Mouse (Mus musculus) heart, postnatal 0 days (tissue): Measurements from ENCODE around the gene Calca. TPM values are rescaled to one million over a fixed set of nuclear protein-coding genes. Genes with fewer than 3 reads are reported as not detected.
"Not testable (repeated sequence)": the region's sequence is repeated elsewhere in the genome, so short reads cannot be mapped to it uniquely, and the experiment has no call there.

Source experiments
- ATAC-seq: fragments of 200-750 bp; cut with Nextera tagmentation; 2 replicates; pipeline ENCODE4 v1.8.0; 2017; ENCODE audit warnings: low read depth, moderate number of reproducible peaks, moderate library complexity; ENCODE audit not compliant: insufficient read depth
- DNase-seq: peaks from one replicate; pipeline ENCODE4 v3.0.0-alpha.2; 2016; ENCODE audit warnings: low spot score
- H3K27ac ChIP-seq: fragments of 300-500 bp; sonication (generic); 2 replicates; pipeline ENCODE4 v1.5.1; 2014; ENCODE audit warnings: low read depth, mild to moderate bottlenecking
- H3K27me3 ChIP-seq: fragments of 300-500 bp; sonication (generic); 2 replicates; pipeline ENCODE4 v1.6.1; 2014; ENCODE audit warnings: low read length, mixed read lengths; ENCODE audit not compliant: control insufficient read depth, insufficient read depth
- H3K36me3 ChIP-seq: fragments of 300-500 bp; sonication (generic); replicated peaks from 2 replicates; pipeline ENCODE4 v1.6.1; 2014; ENCODE audit warnings: low read length, mixed read lengths; ENCODE audit not compliant: control insufficient read depth, insufficient read depth
- H3K4me1 ChIP-seq: fragments of 300-500 bp; sonication (generic); 2 replicates; pipeline ENCODE4 v1.6.1; 2014; ENCODE audit warnings: antibody characterized with exemption; ENCODE audit not compliant: control insufficient read depth, insufficient read depth
- H3K4me2 ChIP-seq: fragments of 300-500 bp; sonication (generic); 2 replicates; pipeline ENCODE4 v1.6.1; 2014; ENCODE audit warnings: low read depth, mild to moderate bottlenecking, low read length, moderate library complexity
- H3K4me3 ChIP-seq: fragments of 300-500 bp; sonication (generic); 2 replicates; pipeline ENCODE4 v1.5.1; 2014; ENCODE audit warnings: low read depth, low read length
- H3K9ac ChIP-seq: fragments of 300-500 bp; sonication (generic); replicated peaks from 2 replicates; pipeline ENCODE4 v1.6.1; 2014; ENCODE audit warnings: low read depth, low read length, mixed read lengths
- H3K9me3 ChIP-seq: fragments of 300-500 bp; sonication (generic); replicated peaks from 2 replicates; pipeline ENCODE4 v1.6.1; 2016; ENCODE audit warnings: low read length; ENCODE audit not compliant: control insufficient read depth
- CTCF ChIP-seq: IDR thresholded peaks from 2 replicates; pipeline ENCODE4 v1.5.1; 2016; ENCODE audit warnings: antibody characterized with exemption, control low read depth, low read depth
- EP300 ChIP-seq: IDR thresholded peaks from 2 replicates; pipeline ENCODE4 v1.6.1; 2016; ENCODE audit warnings: antibody characterized with exemption, low read depth
- WGBS: fragments of 180-500 bp; shearing (Covaris S2); extraction: QIAGEN DNeasy Blood & Tissue Kit; methylation state at CpG from one replicate; pipeline ENCODE4 v1.1.7; 2014; 5-methylcytosine and 5-hydroxymethylcytosine counted together
- polyA plus RNA-seq: library from polyadenylated mRNA; unstranded; fragments of >200 nt; fragmentation: Nextera tagmentation; extraction: Ambion mirVana; gene quantifications from 2 replicates; pipeline ENCODE4 v1.2.1, GENCODE M21; 2015
- total RNA-seq: library from RNA; depleted of rRNA; stranded (reverse); fragments of >200 nt; gene quantifications from 2 replicates; pipeline ENCODE4 v1.2.3, GENCODE M21; 2014; ENCODE audit warnings: low replicate concordance; rRNA removed

Gene Calca
- total and polyA plus RNA-seq, 2 experiments from 2014 or later, result 3.0 TPM; not detected in 1

GRCm38 (mm10) chr7:114634386-114634785, 1.8 kb downstream of the Calca start:
- Histone ChIP-seq H3K4me1 (no peaks in the 10 kb centered on the region), H3K36me3 (no peaks in the 10 kb centered on the region), H3K27ac (no peak overlapping the region), H3K4me3 (no peak overlapping the region), H3K9me3 (no peaks in the 10 kb centered on the region), H3K4me2 (no peak overlapping the region), H3K27me3 (peaks cover 25% of the 10 kb centered on the region), H3K9ac (no peak overlapping the region)
- WGBS, result 42% methylated on average over 7 of the region's 7 CpGs
- ATAC-seq (no peak), DNase-seq (no peak)
- TF ChIP-seq CTCF (no peak), EP300 (no peak)

- DNase-seq (no peak), ATAC-seq (no peak)
- Histone ChIP-seq H3K4me3 (no peak overlapping the region), H3K36me3 (no peaks in the 10 kb centered on the region), H3K4me2 (no peak overlapping the region), H3K9ac (no peak overlapping the region), H3K27me3 (no peaks in the 10 kb centered on the region), H3K4me1 (peaks cover 3% of the 10 kb centered on the region; the same call in 1 of the 2 replicates), H3K27ac (no peak overlapping the region), H3K9me3 (no peaks in the 10 kb centered on the region)
- TF ChIP-seq CTCF, result no peak
- no peak for TF ChIP-seq EP300
- 62% methylated on average over 3 of the region's 3 CpGs for WGBS
Observed at GRCm38 (mm10) chr7:114625966-114626365, 10.2 kb downstream of the Calca start.

- ATAC-seq (no peak), DNase-seq (no peak)
- H3K27ac ChIP-seq, result no peak overlapping the region
- WGBS, result 67% methylated on average over 6 of the region's 6 CpGs
- H3K27me3 ChIP-seq, result no peaks in the 10 kb centered on the region
- no peaks in the 10 kb centered on the region for H3K36me3 ChIP-seq
- no peak overlapping the region for H3K4me2 ChIP-seq
- TF ChIP-seq EP300 (no peak), CTCF (no peak)
- H3K9me3 ChIP-seq, result no peaks in the 10 kb centered on the region
- H3K4me3 ChIP-seq, result no peak overlapping the region
- H3K9ac ChIP-seq, result no peak overlapping the region
- no peaks in the 10 kb centered on the region for H3K4me1 ChIP-seq
Observed at GRCm38 (mm10) chr7:114616759-114617158, 19.4 kb downstream of the Calca start.

GRCm38 (mm10) chr7:114594391-114594790, 41.8 kb downstream of the Calca start:
- not testable (repeated sequence) for ATAC-seq, H3K27ac ChIP-seq, H3K4me3 ChIP-seq, H3K9me3 ChIP-seq, H3K4me1 ChIP-seq, DNase-seq, H3K27me3 ChIP-seq, H3K9ac ChIP-seq, H3K36me3 ChIP-seq, H3K4me2 ChIP-seq
- WGBS, result 84% methylated on average over 8 of the region's 8 CpGs

DNA sequence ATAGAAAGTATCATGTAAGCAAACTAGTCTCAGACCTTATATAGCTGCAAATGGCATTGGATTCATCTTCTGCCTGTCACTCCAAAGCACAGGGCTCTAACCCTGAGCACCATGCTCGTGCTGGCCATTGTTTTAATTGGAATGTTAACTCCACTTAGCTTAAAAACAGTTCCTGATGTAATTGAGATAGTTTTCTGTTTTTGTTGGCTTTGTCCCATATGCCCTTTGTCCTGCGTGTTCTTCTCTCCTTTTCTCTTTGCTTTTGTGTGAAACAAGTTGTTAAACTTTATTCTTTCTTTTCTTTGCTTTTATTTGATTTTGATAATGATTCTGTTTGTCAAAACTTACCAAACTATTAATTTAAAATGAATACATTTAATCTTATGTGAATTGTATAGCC, 53.7 kb downstream of the Calca start:
- Histone ChIP-seq H3K4me1 (no peaks in the 10 kb centered on the region), H3K27me3 (no peaks in the 10 kb centered on the region), H3K27ac (no peak overlapping the region), H3K4me3 (no peak overlapping the region), H3K4me2 (no peak overlapping the region), H3K36me3 (no peaks in the 10 kb centered on the region), H3K9ac (no peak overlapping the region), H3K9me3 (no peaks in the 10 kb centered on the region)
- WGBS, result 33% methylated on average over 2 of the region's 2 CpGs
- TF ChIP-seq EP300 (no peak), CTCF (no peak)
- DNase-seq (no peak), ATAC-seq (no peak)

Other genes starting within 250 kb of the Calca start
- gene Pde3b, start 221.1 kb downstream of the Calca start, total RNA-seq, result 7.5 and 13.7 TPM in 2 replicates
- gene Pde3b, start 221.1 kb downstream of the Calca start, polyA plus RNA-seq, result 1.7 and 1.9 TPM in 2 replicates
- not detected in 2 replicates for gene Cyp2r1, start 73.4 kb downstream of the Calca start, total RNA-seq
- gene Cyp2r1, start 73.4 kb downstream of the Calca start, polyA plus RNA-seq, result 1.2 TPM in 2 replicates
- 0.58 and 1.3 TPM in 2 replicates for gene Calcb, start 82.3 kb upstream of the Calca start, total RNA-seq
- gene Calcb, start 82.3 kb upstream of the Calca start, polyA plus RNA-seq, result 0.65 and 1.7 TPM in 2 replicates
- 16.8 and 22.5 TPM in 2 replicates for gene Insc, start 107.3 kb upstream of the Calca start, total RNA-seq
- gene Insc, start 107.3 kb upstream of the Calca start, polyA plus RNA-seq, result 3.2 and 3.7 TPM in 2 replicates